Mouse (Mus musculus) left cerebral cortex, postnatal 14 days (tissue): Measurements from ENCODE around the gene Zfp987. TPM values are rescaled to one million over a fixed set of nuclear protein-coding genes. Genes with fewer than 3 reads are reported as not detected.
"Not testable (repeated sequence)": the region's sequence is repeated elsewhere in the genome, so short reads cannot be mapped to it uniquely, and the experiment has no call there.

Experiments
- DNase-seq, 2 experiments: peaks; one replicate each; pipeline ENCODE4 v3.0.0; 2021 to 2022; ENCODE audit warnings: low spot score in 2 of 2, mixed read lengths in 1 of 2
- intact Hi-C: fragments of 180-260 bp; cut with DNase I; formaldehyde crosslinking; loops from one replicate; pipeline ENCODE4 v1.15.1; 2025
- total RNA-seq, 2 experiments: library from RNA; stranded (reverse); gene quantifications; 2 replicates each; pipeline ENCODE4 v1.2.3; 2021

Gene Zfp987
- total RNA-seq, 2 experiments from 2014 or later, result 0.11 to 0.15 TPM

DNA sequence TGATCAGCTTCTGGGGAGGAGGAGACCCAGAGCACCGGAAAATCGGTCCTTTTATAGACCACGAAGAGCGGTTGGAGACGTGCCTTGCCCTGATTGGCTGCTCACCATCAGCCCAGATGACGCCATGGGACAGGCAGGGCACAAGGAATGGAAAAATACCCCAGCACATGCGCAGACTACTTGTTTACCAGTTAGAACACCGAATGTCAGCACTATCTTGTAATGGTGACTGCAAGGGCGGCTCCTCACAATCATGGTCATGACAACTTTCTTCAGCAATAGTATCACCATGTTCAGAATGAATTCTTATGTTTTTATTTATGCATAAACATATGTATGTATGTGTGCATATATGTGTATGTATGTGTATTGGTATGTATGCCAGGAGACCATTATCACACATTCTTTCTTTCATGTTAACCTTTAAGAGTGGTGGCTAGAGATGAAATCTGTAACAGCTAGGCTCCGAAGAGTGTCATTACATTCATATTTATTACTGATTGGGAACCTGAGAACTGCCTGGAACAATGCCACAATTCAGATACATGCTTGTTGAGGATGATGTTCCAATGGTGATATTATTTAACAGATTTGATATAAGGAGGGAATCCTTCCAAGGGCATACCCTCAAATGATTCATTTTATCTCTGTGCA lies 70.9 kb downstream of the Zfp987 start:
- intact Hi-C loops, DNase-seq: not testable (repeated sequence)

- intact Hi-C loops, DNase-seq: not testable (repeated sequence)
Measured at GRCm38 (mm10) chr4:146168730-146169215, 71.7 kb downstream of the Zfp987 start.

DNA sequence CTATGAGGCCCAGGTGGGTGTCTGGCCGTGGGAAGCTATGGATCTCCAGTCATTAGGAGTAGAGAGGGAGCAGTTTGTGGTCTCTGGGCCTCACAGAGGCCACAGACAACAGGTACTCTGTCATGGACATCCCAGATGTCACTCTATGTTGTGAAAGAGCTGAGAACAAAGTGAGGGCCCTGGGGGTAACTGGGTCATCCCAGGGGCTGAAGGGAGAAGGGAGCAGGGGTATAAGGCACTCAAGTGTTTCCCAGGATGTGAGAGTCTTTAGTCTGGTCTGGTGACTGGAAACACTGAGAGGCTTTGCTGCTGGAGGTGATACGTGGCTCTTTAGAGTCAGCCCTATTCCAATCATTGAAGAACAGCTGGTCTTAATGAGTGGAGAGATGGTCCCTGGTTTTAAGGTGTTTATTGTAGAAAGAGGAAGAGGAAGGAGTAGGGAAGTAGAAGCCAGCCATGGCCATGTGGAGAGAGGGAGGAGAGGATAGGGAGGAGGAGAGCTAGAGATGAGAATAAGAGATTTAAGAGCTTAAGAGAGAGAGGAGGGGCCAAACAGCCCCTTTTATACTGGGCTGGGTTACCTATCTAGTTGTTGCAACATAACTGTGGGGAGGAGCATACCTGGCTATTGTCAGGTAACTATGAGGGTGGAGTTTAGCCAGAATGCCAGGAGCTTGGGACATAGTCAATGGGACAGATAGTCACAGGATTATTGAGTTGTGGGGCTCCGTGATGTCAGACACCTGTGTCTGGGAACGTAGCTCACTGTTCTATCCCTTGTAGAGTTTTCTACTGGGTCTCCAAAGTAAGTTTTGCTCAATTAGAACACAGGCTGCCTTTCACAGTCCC lies 76.5 kb downstream of the Zfp987 start:
- intact Hi-C loops, result not testable (repeated sequence)
- DNase-seq, result peak; percentile 3 to 8

Other genes with a start within 250 kb of the Zfp987 start
- under 1 TPM in 1 of 2 experiments, not detected in 1; 0.26 TPM for gene Zfp986, start 228.5 kb upstream of the Zfp987 start, total RNA-seq
- gene Zfp600, start 59.5 kb downstream of the Zfp987 start, total RNA-seq, result not detected